Mouse (Mus musculus) hindbrain, embryonic 12.5 days (tissue): ENCODE results near the gene Clcf1. TPM values are rescaled to one million over a fixed set of nuclear protein-coding genes. Genes with fewer than 3 reads are reported as not detected.

Source experiments
- ATAC-seq: fragments of 200-750 bp; cut with Nextera tagmentation; 2 replicates; pipeline ENCODE4 v1.8.0; 2017; ENCODE audit warnings: moderate TSS enrichment; ENCODE audit not compliant: low FRiP score
- H3K27ac ChIP-seq: fragments of 300-500 bp; sonication (generic); 2 replicates; pipeline ENCODE4 v1.5.1; 2016; ENCODE audit warnings: mild to moderate bottlenecking
- H3K27me3 ChIP-seq: fragments of 300-500 bp; sonication (generic); 2 replicates; pipeline ENCODE4 v1.6.1; 2016; ENCODE audit warnings: mild to moderate bottlenecking
- H3K36me3 ChIP-seq: fragments of 300-500 bp; sonication (generic); 2 replicates; pipeline ENCODE4 v1.6.1; 2016; ENCODE audit warnings: mild to moderate bottlenecking
- H3K4me1 ChIP-seq: fragments of 300-500 bp; sonication (generic); 2 replicates; pipeline ENCODE4 v1.6.1; 2016
- H3K4me2 ChIP-seq: fragments of 300-500 bp; sonication (generic); replicated peaks from 2 replicates; pipeline ENCODE4 v1.6.1; 2016; ENCODE audit warnings: mild to moderate bottlenecking
- H3K4me3 ChIP-seq: fragments of 300-500 bp; sonication (generic); 2 replicates; pipeline ENCODE4 v1.5.1; 2016; ENCODE audit warnings: mild to moderate bottlenecking
- H3K9ac ChIP-seq: fragments of 300-500 bp; sonication (generic); 2 replicates; pipeline ENCODE4 v1.6.1; 2016; ENCODE audit warnings: mild to moderate bottlenecking, moderate library complexity
- H3K9me3 ChIP-seq: fragments of 300-500 bp; sonication (generic); replicated peaks from 2 replicates; pipeline ENCODE4 v1.6.1; 2016; ENCODE audit warnings: mild to moderate bottlenecking
- WGBS: fragments of 180-500 bp; shearing (Covaris S2); methylation state at CpG from one replicate; pipeline ENCODE4 v1.1.7; 2016; 5-methylcytosine and 5-hydroxymethylcytosine counted together
- polyA plus RNA-seq: library from polyadenylated mRNA; unstranded; fragments of >200 nt; fragmentation: Nextera tagmentation; extraction: Ambion mirVana; gene quantifications from 2 replicates; pipeline ENCODE4 v1.2.1, GENCODE M21; 2016

Gene Clcf1
- polyA plus RNA-seq, 1 experiment from 2014 or later, result 2.8 TPM

DNA sequence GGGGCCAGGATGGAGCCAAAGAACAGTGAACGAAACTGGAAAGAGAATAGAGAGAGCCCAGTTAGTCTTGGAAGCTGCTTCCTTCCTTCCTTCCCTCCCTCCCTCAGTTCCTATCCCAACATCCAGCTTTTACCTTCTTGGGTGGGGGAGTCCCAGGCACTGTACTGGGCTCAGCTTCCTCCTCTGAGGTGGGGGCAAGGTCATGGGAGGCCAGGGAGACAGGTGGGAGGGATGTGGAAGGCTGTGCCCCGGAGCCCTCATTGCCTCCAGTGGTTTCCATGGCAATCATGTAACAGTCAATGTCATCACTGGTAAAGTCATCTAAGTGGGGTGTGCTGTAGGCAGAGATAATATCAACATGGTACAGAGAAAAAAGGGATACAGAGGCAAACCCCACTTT, 18.0 kb upstream of the Clcf1 start:
- 66% methylated on average over 2 of the region's 2 CpGs for WGBS
- no peak for ATAC-seq
- Histone ChIP-seq H3K4me3 (no peak overlapping the region), H3K27ac (no peak overlapping the region), H3K27me3 (no peaks in the 10 kb centered on the region), H3K4me1 (peaks cover 40% of the 10 kb centered on the region), H3K9me3 (no peaks in the 10 kb centered on the region), H3K9ac (no peak overlapping the region), H3K4me2 (no peak overlapping the region), H3K36me3 (peaks cover 55% of the 10 kb centered on the region)

DNA sequence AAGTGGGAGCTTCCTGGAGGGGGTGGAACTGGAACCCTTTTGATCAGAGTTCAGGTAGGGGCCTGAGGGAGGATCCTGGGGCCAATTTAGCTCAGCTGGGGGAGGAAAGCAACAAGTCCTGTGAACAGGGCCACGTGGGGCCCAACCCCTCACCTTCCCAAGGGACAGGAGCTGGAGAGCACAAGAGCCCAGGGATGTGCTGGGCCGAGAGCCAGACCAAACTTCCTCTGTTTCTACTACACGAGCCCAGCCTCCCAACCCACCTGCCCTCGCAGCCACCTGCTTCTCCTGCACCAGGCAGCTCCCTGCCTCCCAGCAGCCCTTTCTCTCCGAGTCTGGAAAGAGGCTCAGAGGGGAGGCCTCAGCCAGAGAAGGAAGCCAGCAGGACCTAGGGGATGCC, 17.5 kb upstream of the Clcf1 start:
- Histone ChIP-seq H3K27ac (no peak overlapping the region), H3K36me3 (peaks cover 55% of the 10 kb centered on the region), H3K9me3 (no peaks in the 10 kb centered on the region), H3K4me2 (no peak overlapping the region), H3K4me3 (no peak overlapping the region), H3K9ac (0 out of 2 replicates have a peak overlapping the region, but pooled peaks have one; percentile 18), H3K4me1 (peaks cover 38% of the 10 kb centered on the region), H3K27me3 (no peaks in the 10 kb centered on the region)
- 58% methylated on average over 5 of the region's 5 CpGs for WGBS
- ATAC-seq, result no peak

DNA sequence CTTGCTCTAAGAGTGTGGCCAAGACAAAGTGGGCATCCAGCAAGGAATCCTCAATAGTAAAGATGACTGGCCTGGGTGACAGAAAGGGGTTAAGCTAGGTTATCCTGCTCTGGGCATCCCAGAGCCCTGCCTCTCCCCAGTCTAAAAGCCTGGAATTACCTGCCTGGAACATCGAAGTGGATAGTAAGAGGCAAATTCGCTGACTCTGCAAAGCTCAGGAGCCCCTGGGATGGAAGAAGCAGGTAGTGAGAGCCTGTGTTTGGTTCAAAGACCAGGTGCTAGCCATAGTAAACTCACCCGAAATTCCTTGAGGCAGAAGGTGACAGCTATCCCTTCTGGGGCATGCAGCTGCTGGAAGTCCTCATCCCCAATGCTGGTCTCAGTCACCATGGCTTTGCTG, 16.9 kb upstream of the Clcf1 start:
- H3K4me1 ChIP-seq, result peaks cover 43% of the 10 kb centered on the region
- no peak for ATAC-seq
- no peaks in the 10 kb centered on the region for H3K9me3 ChIP-seq
- no peak overlapping the region for H3K4me3 ChIP-seq
- 0 out of 2 replicates have a peak overlapping the region, but pooled peaks have one; percentile 18 for H3K9ac ChIP-seq
- H3K36me3 ChIP-seq, result peaks cover 55% of the 10 kb centered on the region
- no peak overlapping the region for H3K4me2 ChIP-seq
- 77% methylated on average over 3 of the region's 3 CpGs for WGBS
- 0 out of 2 replicates have a peak, but pooled peaks cover 2% of the 10 kb centered on the region for H3K27me3 ChIP-seq
- H3K27ac ChIP-seq, result no peak overlapping the region

DNA sequence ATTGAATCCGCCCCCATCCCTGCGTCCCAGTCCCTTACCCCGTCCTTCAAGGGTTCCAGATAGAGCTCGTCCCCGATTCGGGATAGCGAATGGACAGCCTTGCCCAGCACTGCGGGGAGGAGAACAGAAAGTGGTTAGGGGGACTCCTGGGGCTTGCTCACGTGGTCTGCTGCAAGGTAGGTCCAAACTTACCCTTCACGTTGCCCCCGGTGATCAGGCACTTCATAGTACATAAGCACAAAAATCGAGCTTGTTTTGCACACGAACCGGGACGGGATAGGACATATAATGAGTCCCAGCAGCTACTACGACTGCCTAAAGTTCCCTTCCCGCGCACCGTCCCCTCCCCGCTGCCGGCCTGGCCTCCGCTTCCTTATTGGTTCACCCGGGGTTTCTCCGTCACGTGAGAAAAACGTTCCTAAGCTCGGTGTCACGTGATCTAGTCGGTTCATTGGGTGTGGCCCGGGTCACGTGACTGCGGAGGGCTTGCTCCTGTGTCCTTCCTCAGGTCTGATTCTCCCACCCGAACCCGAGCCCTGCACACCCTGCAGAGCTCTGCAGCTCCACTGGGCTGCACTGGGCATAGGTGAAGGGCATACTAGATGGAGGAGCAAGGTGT, 12.6 kb upstream of the Clcf1 start, which contains the start of gene Rad9a:
TSS of gene Rad9a (minus strand) at position 372 of the 619 bp plus-strand sequence.
- peak within 1 kb of the TSS; percentile 41; the same call in 1 of the 2 replicates for H3K27ac ChIP-seq
- peak within 1 kb of the TSS; percentile 53 for H3K4me3 ChIP-seq
- under 1% methylated on average over 34 of the region's 34 CpGs for WGBS
- ATAC-seq, result peak; percentile 85
- H3K9ac ChIP-seq, result peak within 1 kb of the TSS; percentile 80
- peaks cover 31% of the 10 kb centered on the region for H3K4me1 ChIP-seq
- peaks cover 25% of the 10 kb centered on the region for H3K36me3 ChIP-seq
- no peaks in the 10 kb centered on the region for H3K9me3 ChIP-seq
- peak within 1 kb of the TSS; percentile 94 for H3K4me2 ChIP-seq
- peaks cover 19% of the 10 kb centered on the region for H3K27me3 ChIP-seq

DNA sequence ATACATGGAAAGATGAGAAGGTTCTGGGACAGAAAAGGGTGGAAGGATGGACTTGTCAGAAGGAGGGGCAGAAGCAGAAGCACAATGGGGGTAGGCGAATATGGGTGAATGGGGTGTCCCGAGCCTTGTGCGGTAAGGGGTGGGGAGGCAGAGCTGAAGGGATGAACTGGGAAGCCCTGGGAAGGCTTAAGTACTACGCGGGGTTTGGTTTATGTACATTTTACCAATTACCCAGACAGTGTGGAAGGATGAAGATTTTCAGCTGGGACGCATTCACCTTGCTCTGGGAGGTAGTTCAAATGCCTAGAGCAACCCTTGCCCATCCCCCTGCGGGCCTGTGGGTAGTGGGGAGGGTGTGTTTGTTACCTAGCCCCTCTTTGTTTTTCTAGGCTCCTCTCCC, 11.9 kb upstream of the Clcf1 start:
- WGBS, result 31% methylated on average over 7 of the region's 7 CpGs
- Histone ChIP-seq H3K4me1 (peaks cover 24% of the 10 kb centered on the region), H3K9ac (peak overlapping the region; percentile 80), H3K27me3 (peaks cover 20% of the 10 kb centered on the region), H3K4me3 (peak overlapping the region; percentile 53), H3K9me3 (no peaks in the 10 kb centered on the region), H3K27ac (no peak overlapping the region), H3K4me2 (peak overlapping the region; percentile 94), H3K36me3 (peaks cover 17% of the 10 kb centered on the region)
- ATAC-seq, result peak; percentile 36; the same call in 1 of the 2 replicates

DNA sequence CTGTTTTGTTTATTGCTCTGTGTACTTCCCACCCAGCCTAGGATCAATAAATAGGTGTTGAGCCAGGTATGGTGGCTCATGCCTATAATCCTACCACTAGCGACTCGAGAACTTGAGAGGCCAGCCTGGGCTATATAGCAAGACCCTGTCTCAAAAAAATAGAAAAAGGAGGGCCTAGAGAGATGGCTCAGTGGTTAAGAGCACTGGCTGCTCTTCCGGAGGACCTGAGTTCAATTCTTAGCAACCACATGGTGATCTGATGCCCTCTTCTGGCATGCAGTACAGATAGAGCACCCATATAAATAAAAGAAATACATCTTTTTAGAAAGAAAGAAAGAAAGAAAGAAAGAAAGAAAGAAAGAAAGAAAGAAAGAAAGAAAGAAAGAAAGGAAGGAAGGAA, 10.9 kb upstream of the Clcf1 start:
- Histone ChIP-seq H3K27ac (no peak overlapping the region), H3K4me1 (peaks cover 24% of the 10 kb centered on the region), H3K9me3 (no peaks in the 10 kb centered on the region), H3K9ac (no peak overlapping the region), H3K36me3 (peaks cover 7% of the 10 kb centered on the region), H3K4me2 (no peak overlapping the region), H3K27me3 (peaks cover 20% of the 10 kb centered on the region), H3K4me3 (no peak overlapping the region)
- ATAC-seq, result no peak
- 68% methylated on average over 3 of the region's 3 CpGs for WGBS

DNA sequence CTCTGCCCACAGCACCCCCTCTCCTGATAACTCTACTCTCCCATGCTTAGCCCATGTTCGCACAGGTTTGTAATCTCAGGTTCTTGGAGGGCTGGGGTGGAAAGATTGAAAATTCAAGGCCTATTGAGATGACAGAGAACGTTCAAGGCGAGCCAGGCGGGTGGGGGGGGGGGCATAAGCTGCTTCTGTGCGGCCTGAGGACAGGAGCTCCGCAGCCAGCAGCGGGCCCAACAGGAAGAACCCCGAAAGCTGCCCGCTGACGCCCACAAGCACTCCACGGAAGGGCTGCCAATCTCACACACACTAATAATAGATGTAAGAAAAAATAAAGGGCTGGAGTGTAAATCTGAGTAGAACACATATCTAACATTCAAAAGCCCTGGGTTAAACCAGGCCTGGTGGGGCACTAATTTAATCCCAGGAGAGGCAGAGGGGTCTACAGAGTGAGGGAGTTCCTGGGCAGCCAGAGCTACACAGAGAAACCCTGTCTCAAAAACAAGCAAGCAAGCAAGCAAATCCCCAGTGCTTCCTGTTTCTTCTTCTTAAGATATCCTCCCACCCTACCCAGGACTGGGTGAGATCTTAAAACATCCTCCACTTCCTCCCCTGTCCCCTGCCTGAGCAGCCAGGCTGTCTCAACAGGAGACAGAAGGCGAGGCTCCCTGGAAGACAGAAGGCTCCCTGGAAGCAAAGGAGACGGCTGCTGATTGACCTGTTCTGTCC, 10.3 kb upstream of the Clcf1 start:
- ATAC-seq, result no peak
- WGBS, result 65% methylated on average over 13 of the region's 13 CpGs
- Histone ChIP-seq H3K9me3 (no peaks in the 10 kb centered on the region), H3K36me3 (peaks cover 5% of the 10 kb centered on the region; the same call in 1 of the 2 replicates), H3K4me1 (peaks cover 24% of the 10 kb centered on the region), H3K4me3 (no peak overlapping the region), H3K27me3 (peaks cover 20% of the 10 kb centered on the region), H3K27ac (no peak overlapping the region), H3K9ac (no peak overlapping the region; the same call in 1 of the 2 replicates), H3K4me2 (no peak overlapping the region)

DNA sequence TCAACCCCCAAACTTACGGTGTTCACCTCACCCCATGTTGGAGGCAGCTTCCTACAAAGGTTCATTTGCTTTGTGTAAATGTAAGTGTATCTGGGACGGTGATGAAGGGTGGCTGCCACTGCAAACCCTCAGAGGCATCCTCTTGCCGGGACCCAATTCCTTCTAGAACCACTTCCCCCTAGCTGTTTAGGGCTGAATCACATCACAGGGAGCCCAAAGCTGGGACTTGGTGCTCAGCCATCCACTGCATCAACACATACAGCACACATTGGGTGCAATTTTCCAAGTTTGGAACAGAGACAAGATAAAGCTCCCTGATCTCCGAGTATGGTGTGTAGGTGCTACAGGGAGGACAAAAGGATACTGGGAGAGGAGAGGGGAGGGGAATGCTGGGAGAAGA, 9.1 kb upstream of the Clcf1 start:
- no peak overlapping the region for H3K4me2 ChIP-seq
- H3K27me3 ChIP-seq, result peaks cover 24% of the 10 kb centered on the region
- H3K9me3 ChIP-seq, result no peaks in the 10 kb centered on the region
- ATAC-seq, result no peak
- H3K36me3 ChIP-seq, result no peaks in the 10 kb centered on the region
- no peak overlapping the region for H3K9ac ChIP-seq
- 72% methylated on average over 3 of the region's 4 CpGs for WGBS
- no peak overlapping the region for H3K27ac ChIP-seq
- H3K4me1 ChIP-seq, result peaks cover 24% of the 10 kb centered on the region
- no peak overlapping the region for H3K4me3 ChIP-seq

DNA sequence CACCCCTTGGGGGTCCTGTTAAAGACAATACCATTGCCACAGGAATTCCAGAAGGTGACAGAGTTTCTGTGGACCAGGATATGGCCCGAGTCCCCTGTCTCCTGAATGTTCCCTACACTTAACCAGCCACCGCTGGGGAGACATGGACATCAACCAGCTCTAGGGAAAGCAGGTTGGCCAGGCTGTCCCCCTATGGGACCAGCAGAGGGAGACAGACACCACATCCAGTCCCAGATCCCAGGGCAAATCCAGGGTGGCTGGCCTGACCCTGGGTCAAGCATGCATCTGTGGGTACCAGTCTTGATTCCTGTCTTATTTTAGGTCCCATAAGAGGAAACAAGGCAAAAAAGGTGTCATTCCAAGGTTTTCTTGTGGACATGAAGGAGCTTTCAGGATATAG, 7.1 kb upstream of the Clcf1 start:
- 2% methylated on average over 2 of the region's 2 CpGs for WGBS
- ATAC-seq, result peak; percentile 39; the same call in 1 of the 2 replicates
- peaks cover 37% of the 10 kb centered on the region for H3K27me3 ChIP-seq
- no peak overlapping the region for H3K4me2 ChIP-seq
- peaks cover 8% of the 10 kb centered on the region for H3K4me1 ChIP-seq
- no peak overlapping the region for H3K27ac ChIP-seq
- H3K4me3 ChIP-seq, result no peak overlapping the region
- H3K9me3 ChIP-seq, result no peaks in the 10 kb centered on the region
- no peaks in the 10 kb centered on the region for H3K36me3 ChIP-seq
- no peak overlapping the region for H3K9ac ChIP-seq

DNA sequence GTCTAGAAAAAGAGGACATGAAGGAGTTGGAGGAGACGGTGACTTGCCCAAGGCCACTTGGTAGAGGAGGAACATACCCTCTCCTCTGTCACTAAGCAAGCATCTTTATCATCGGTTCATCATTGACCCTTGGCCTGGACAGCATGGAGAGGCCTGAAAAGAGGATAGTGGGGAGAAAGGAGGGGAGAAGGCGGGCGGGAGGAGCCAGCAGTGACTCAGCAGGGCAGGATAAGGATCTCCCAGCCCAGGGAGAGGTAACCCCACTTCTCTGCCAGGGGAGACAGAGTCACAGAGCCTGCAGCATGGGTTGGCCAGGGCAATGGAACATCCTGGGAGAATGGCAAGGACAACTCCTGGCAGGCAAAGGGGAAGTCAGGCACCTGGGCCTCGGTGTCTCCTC, 5.5 kb upstream of the Clcf1 start:
- no peak for ATAC-seq
- no peaks in the 10 kb centered on the region for H3K9me3 ChIP-seq
- no peak overlapping the region for H3K4me3 ChIP-seq
- H3K4me2 ChIP-seq, result no peak overlapping the region
- 0 out of 2 replicates have a peak overlapping the region, but pooled peaks have one; percentile 13 for H3K9ac ChIP-seq
- peaks cover 49% of the 10 kb centered on the region for H3K27me3 ChIP-seq
- peaks cover 14% of the 10 kb centered on the region for H3K4me1 ChIP-seq
- H3K36me3 ChIP-seq, result no peaks in the 10 kb centered on the region
- WGBS, result 71% methylated on average over 5 of the region's 5 CpGs
- no peak overlapping the region for H3K27ac ChIP-seq

DNA sequence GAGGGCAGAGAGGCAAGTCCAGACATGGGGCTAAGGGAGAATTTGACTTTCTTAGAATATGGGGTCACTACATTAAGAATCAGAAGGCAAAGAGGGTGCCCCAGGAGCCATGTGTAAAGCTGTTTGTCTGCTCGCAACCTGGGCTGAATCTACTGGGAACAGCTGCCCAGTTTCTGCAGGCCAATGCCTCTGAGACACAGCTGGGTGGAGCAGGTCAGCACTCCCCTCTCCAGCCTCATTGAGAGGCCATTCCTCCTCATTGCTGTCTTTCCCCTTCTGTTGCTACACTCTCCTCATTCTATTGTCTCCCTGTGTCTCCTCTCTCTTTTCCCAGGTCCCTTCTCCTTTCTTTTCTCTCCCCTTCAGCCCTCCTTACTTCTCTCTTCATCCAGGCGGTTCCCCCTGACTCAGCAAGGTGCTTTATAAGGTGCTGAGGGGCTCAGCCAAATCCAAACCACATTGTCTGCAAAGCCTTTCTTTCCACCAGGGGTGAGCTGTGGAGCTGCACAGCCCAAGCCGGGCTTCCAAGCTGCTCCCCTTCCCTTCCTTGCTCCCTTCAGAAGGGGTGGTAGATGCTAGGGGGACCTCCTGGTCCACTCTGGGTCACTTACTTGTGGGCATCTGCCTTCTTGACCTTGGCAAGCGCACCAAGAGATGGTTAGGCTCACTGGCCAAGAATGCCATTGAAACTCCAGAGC, 2.0 kb upstream of the Clcf1 start:
- Histone ChIP-seq H3K27me3 (peaks cover 68% of the 10 kb centered on the region), H3K9ac (peak overlapping the region; percentile 13; the same call in 1 of the 2 replicates), H3K9me3 (no peaks in the 10 kb centered on the region), H3K4me2 (no peak overlapping the region), H3K36me3 (no peaks in the 10 kb centered on the region), H3K27ac (no peak overlapping the region), H3K4me1 (peaks cover 42% of the 10 kb centered on the region), H3K4me3 (no peak overlapping the region)
- ATAC-seq, result no peak
- WGBS, result 16% methylated on average over 4 of the region's 4 CpGs

DNA sequence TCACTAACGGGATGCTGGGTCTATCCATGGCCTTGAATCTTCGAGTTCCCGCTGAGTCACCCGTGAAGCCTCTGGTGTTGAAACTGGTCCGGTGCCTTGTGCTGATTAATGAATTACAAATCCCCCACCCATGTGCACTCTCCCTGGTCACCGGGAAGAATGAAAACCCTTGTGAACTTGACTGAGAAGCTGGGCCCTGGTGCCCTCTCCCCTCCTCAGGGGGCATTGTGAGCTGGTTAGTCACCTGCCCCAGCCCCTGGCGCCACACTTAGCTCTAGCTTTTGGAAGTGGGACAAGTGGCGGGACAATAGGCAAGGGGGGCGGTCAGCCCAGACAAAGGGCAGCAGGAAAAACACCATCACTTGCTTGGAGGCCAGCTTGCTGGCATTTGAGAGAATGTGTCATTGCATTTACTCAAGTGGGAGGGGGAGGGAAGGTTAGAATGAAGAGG, 489 bp upstream of the Clcf1 start:
- ATAC-seq, result no peak
- H3K4me3 ChIP-seq, result peak overlapping the region; percentile 63; the same call in 1 of the 2 replicates
- H3K4me2 ChIP-seq, result peak overlapping the region; percentile 96
- H3K4me1 ChIP-seq, result peaks cover 45% of the 10 kb centered on the region
- peaks cover 83% of the 10 kb centered on the region for H3K27me3 ChIP-seq
- no peak overlapping the region for H3K27ac ChIP-seq
- 3% methylated on average over 9 of the region's 9 CpGs for WGBS
- no peaks in the 10 kb centered on the region for H3K9me3 ChIP-seq
- no peak overlapping the region for H3K9ac ChIP-seq
- no peaks in the 10 kb centered on the region for H3K36me3 ChIP-seq
